Mouse (Mus musculus) heart, embryonic 14.5 days (tissue): ENCODE data around the gene Sh3yl1. TPM values are rescaled to one million over a fixed set of nuclear protein-coding genes. Genes with fewer than 3 reads are reported as not detected.
A peak's percentile ranks its signal among the peaks of the same experiment; 100 is the strongest.

ENCODE experiments used
- ATAC-seq: fragments of 200-750 bp; cut with Nextera tagmentation; 2 replicates; pipeline ENCODE4 v1.8.0; 2017; ENCODE audit warnings: low read depth, moderate TSS enrichment; ENCODE audit not compliant: insufficient number of reproducible peaks, insufficient read depth, low FRiP score
- H3K27ac ChIP-seq, 2 experiments: fragments of 200-500 bp in 1 of 2; fragments of 300-500 bp in 1 of 2; sonication (generic) in 1 of 2; replicated peaks in 1 of 2; 2 replicates each; pipeline ENCODE4 v1.5.1; 2012 to 2014; ENCODE audit warnings: low read depth in 2 of 2, low read length in 2 of 2, control low read depth in 1 of 2, mild to moderate bottlenecking in 1 of 2, mixed read lengths in 1 of 2; ENCODE audit not compliant: control insufficient read depth in 1 of 2, insufficient read depth in 1 of 2
- H3K27me3 ChIP-seq: fragments of 300-500 bp; sonication (generic); 2 replicates; pipeline ENCODE4 v1.6.1; 2014; ENCODE audit warnings: mild to moderate bottlenecking, low read length, control low read depth; ENCODE audit not compliant: control insufficient read depth, insufficient read depth
- H3K36me3 ChIP-seq: fragments of 300-500 bp; sonication (generic); 2 replicates; pipeline ENCODE4 v1.6.1; 2014; ENCODE audit warnings: mild to moderate bottlenecking, control low read depth, low read length, mixed read lengths; ENCODE audit not compliant: control insufficient read depth, insufficient read depth
- H3K4me1 ChIP-seq, 2 experiments: fragments of 200-500 bp in 1 of 2; fragments of 300-500 bp in 1 of 2; sonication (generic) in 1 of 2; 2 replicates each; pipeline ENCODE4 v1.6.1; 2012 to 2014; ENCODE audit warnings: low read length in 2 of 2, control low read depth in 1 of 2, mixed read lengths in 1 of 2; ENCODE audit not compliant: control insufficient read depth in 2 of 2, insufficient read depth in 2 of 2
- H3K4me2 ChIP-seq: fragments of 300-500 bp; sonication (generic); 2 replicates; pipeline ENCODE4 v1.6.1; 2014; ENCODE audit warnings: mild to moderate bottlenecking, low read length
- H3K4me3 ChIP-seq, 2 experiments: fragments of 200-500 bp in 1 of 2; fragments of 300-500 bp in 1 of 2; sonication (generic) in 1 of 2; 2 replicates each; pipeline ENCODE4 v1.5.1; 2012 to 2014; ENCODE audit warnings: low read length in 2 of 2, mild to moderate bottlenecking in 2 of 2, control low read depth in 1 of 2, low read depth in 1 of 2, moderate library complexity in 1 of 2; ENCODE audit not compliant: control insufficient read depth in 1 of 2, insufficient read depth in 1 of 2
- H3K9ac ChIP-seq: fragments of 300-500 bp; sonication (generic); 2 replicates; pipeline ENCODE4 v1.6.1; 2014; ENCODE audit warnings: mild to moderate bottlenecking, low read length
- H3K9me3 ChIP-seq: fragments of 300-500 bp; sonication (generic); 2 replicates; pipeline ENCODE4 v1.6.1; 2016; ENCODE audit warnings: low read length, control low read depth; ENCODE audit not compliant: control insufficient read depth
- WGBS: fragments of 180-500 bp; shearing (Covaris S2); extraction: QIAGEN DNeasy Blood & Tissue Kit; methylation state at CpG from one replicate; pipeline ENCODE4 v1.1.7; 2014; 5-methylcytosine and 5-hydroxymethylcytosine counted together
- polyA plus RNA-seq: library from polyadenylated mRNA; unstranded; fragments of >200 nt; fragmentation: Nextera tagmentation; extraction: Ambion mirVana; gene quantifications from 2 replicates; pipeline ENCODE4 v1.2.1, GENCODE M21; 2014

Sh3yl1 gene
- polyA plus RNA-seq, 1 experiment from 2014 or later, result 5.8 TPM

DNA sequence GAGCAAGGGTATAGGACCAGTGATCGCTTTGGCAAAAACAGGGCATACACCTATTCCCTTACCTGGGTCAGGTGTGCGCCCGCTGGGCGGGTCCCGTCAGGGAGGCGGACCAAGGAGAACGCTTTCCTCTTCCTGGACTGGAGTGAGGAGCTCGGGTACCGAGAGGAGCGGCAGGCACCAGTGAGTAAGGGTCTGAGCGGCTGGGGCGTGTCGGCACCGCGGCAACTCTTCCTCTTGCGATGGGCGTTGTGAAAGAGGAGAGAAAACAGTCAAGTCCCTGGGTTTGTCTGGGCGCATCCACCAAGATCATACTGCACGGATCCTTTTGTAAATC, 547 bp downstream of the Sh3yl1 start:
- 0 out of 2 replicates have a peak, but pooled peaks cover 5% of the 10 kb centered on the region for H3K36me3 ChIP-seq
- peak overlapping the region; percentile 100 for H3K4me2 ChIP-seq
- H3K4me3 ChIP-seq, result peak overlapping the region; percentile 53 to 79
- H3K9me3 ChIP-seq, result 0 out of 2 replicates have a peak, but pooled peaks cover 3% of the 10 kb centered on the region
- peak overlapping the region; percentile 93 for H3K9ac ChIP-seq
- 0% methylated on average over 19 of the region's 19 CpGs for WGBS
- H3K4me1 ChIP-seq, result peaks cover 2 to 11% of the 10 kb centered on the region in 2 experiments; a peak in 3 of 4 replicates
- no peak overlapping the region for H3K27ac ChIP-seq
- H3K27me3 ChIP-seq, result no peaks in the 10 kb centered on the region
- peak; percentile 59 for ATAC-seq

DNA sequence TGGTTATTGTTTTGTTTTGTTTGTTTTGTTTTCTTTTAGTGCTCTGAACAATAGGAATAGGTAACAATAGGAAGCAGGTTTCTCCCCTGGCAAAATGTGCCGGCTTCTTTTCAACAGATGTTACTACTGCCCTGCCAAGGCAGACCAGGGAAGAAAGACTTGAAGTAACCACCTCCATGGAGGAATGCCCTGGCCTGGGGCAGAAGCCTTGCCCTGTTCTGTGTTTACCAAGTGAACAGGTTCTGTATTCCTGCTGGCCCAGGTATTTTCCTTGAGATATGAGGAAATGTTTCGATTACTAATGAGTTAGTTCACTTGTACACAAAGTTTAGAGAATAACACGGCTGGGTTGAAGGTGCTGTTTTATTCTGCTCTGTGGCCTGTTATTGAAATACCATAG, 1.4 kb downstream of the Sh3yl1 start:
- WGBS, result 63% methylated on average over 3 of the region's 3 CpGs
- Histone ChIP-seq H3K4me2 (peak overlapping the region; percentile 100; the same call in 1 of the 2 replicates), H3K9ac (no peak overlapping the region), H3K27ac (no peak overlapping the region), H3K27me3 (no peaks in the 10 kb centered on the region), H3K4me1 (peaks cover 2 to 11% of the 10 kb centered on the region in 2 experiments; a peak in 3 of 4 replicates), H3K36me3 (0 out of 2 replicates have a peak, but pooled peaks cover 5% of the 10 kb centered on the region), H3K9me3 (0 out of 2 replicates have a peak, but pooled peaks cover 3% of the 10 kb centered on the region), H3K4me3 (no peak overlapping the region)
- ATAC-seq, result no peak

DNA sequence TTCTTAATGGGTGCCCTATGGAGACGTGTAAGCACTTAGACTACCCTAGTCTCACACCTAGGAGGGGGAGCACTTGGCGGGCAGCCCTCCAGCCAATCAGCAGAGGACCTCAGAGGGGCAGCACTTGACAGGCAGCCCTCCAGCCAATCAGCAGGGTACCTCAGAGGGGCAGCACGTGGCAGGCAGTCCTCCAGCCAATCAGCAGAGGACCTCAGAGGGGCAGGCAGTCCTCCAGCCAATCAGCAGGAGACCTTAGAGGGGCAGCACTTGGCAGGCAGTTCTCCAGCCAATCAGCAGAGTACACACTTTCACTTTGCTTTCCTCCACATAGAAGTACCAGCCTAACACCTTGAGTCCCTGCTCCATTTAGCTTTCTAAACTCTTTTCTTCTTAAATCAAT, 10.9 kb downstream of the Sh3yl1 start:
- Histone ChIP-seq H3K4me2 (no peak overlapping the region), H3K9me3 (no peaks in the 10 kb centered on the region), H3K27ac (no peak overlapping the region), H3K36me3 (no peaks in the 10 kb centered on the region), H3K27me3 (no peaks in the 10 kb centered on the region), H3K4me1 (no peaks in the 10 kb centered on the region), H3K9ac (no peak overlapping the region), H3K4me3 (no peak overlapping the region)
- ATAC-seq, result no peak
- WGBS, result 71% methylated on average over 3 of the region's 3 CpGs

DNA sequence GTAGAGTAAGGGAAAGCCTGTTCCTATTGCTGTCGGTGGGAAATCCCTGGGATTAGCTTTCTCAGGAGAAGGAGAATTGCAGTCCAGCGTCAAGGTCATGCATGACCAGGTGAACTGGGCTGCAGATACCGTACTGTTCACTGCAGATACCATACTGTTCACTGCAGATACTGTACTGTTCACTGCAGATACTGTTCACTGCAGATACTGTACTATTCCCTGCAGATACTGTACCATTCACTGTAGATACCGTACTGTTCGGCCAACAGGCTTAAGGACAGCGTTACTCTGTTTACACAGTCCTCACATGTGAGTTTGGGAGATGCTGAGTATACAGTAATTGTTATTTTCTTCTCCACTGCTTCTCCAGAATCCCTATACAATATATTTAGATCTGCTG, 16.7 kb downstream of the Sh3yl1 start:
- Histone ChIP-seq H3K4me3 (no peak overlapping the region), H3K4me1 (no peaks in the 10 kb centered on the region), H3K4me2 (no peak overlapping the region), H3K9ac (no peak overlapping the region), H3K27ac (no peak overlapping the region), H3K36me3 (no peaks in the 10 kb centered on the region), H3K9me3 (no peaks in the 10 kb centered on the region), H3K27me3 (no peaks in the 10 kb centered on the region)
- WGBS, result 77% methylated on average over 6 of the region's 6 CpGs
- ATAC-seq, result no peak

DNA sequence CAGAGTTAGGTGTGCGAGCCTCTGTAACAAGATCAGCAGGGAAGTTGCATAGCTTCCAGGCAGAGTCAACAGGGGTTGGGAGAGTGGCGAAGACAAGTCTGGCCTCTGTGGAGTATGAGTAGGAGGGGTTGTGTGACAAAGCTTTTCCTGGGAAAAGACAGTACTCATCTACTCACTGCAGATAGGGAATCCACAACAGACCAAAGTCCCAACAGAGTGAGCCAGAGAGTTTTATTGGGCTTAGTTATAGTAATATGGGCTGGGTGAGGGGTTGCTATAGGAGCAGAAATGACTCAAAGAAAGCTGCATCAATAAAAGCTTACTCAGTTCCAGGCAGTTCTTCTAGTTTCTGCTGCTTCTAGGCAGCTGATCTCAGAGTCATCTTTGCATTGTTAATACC, 21.8 kb downstream of the Sh3yl1 start:
- Histone ChIP-seq H3K27ac (no peak overlapping the region), H3K4me2 (no peak overlapping the region), H3K4me3 (no peak overlapping the region), H3K9me3 (no peaks in the 10 kb centered on the region), H3K4me1 (no peaks in the 10 kb centered on the region), H3K36me3 (no peaks in the 10 kb centered on the region), H3K27me3 (no peaks in the 10 kb centered on the region), H3K9ac (no peak overlapping the region)
- no peak for ATAC-seq
- WGBS, result 67% methylated on average over 2 of the region's 2 CpGs

DNA sequence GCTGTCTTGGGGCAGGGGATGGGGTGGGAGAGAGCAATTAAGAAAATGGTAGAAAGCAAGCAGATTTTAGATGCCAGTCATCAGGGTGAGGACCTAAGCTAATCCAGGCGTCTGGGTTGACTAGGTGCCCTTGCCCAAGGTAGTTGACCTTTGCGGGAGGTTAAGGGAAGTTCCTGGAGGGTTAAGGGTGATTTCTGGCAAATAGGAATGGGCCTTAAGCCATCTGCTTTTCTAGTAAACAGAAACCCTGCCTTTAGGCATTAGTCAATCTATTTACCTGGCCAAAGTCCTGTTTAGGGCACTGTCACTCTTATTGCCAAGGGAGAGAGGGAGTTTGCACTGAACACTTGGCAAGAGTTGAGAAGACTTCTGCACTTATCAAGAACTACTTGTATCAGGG, 25.4 kb downstream of the Sh3yl1 start:
- no peaks in the 10 kb centered on the region for H3K4me1 ChIP-seq
- no peaks in the 10 kb centered on the region for H3K27me3 ChIP-seq
- H3K9me3 ChIP-seq, result no peaks in the 10 kb centered on the region
- H3K36me3 ChIP-seq, result 0 out of 2 replicates have a peak, but pooled peaks cover 4% of the 10 kb centered on the region
- no peak overlapping the region for H3K9ac ChIP-seq
- no peak for ATAC-seq
- no peak overlapping the region for H3K27ac ChIP-seq
- 77% methylated on average over 2 of the region's 2 CpGs for WGBS
- H3K4me2 ChIP-seq, result no peak overlapping the region
- no peak overlapping the region for H3K4me3 ChIP-seq

DNA sequence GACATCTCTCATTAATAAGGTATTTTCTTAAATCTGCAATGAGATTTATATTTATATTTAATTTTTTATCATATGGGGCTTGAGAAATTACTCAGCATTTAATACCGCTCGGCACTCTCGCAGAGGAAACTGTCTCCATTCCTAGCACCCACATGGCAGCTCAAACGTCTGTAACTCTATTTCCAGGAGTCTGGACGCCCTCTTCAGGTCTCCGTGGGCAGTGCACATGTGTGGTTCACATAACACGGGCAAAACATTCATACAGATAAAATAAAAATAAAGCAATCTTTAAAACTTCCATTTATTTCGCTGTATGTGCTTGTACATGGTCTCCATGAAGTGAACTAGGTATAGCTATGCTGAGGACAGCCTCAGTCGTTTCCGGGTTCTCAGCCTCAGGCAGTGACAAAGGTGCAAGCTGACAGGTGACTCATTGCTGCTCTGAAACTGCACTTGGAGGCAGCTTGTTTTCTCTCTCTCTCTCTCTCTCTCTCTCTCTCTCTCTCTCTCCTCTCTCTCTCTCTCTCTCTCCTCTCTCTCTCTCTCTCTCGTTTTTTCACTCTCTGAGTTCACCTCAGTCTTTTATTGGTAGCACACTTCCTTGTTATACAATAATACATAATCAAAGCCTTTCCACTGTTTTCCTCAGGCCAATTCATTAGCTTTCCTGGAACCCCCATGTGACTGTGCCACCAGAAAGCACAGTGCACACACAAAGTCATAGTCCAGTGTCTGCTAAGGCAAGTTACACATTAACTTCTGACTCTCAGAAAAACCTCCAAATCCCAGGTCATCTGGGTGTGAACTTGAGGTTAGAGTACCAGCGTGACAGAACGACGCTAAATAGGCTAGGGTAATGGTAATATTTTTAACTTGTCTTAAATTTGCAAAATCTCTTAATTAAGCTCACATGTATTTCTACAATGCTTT, 31.9 kb downstream of the Sh3yl1 start:
- Histone ChIP-seq H3K4me2 (no peak overlapping the region), H3K36me3 (0 out of 2 replicates have a peak, but pooled peaks cover 4% of the 10 kb centered on the region), H3K9me3 (no peaks in the 10 kb centered on the region), H3K27ac (no peak overlapping the region), H3K27me3 (no peaks in the 10 kb centered on the region), H3K4me1 (no peaks in the 10 kb centered on the region), H3K4me3 (no peak overlapping the region), H3K9ac (no peak overlapping the region)
- no peak for ATAC-seq
- WGBS, result 82% methylated on average over 14 of the region's 14 CpGs
